Mouse (Mus musculus): ENCODE results near the gene Il21. TPM values are rescaled to one million over a fixed set of nuclear protein-coding genes. Genes with fewer than 3 reads are reported as not detected.

Gene Il21
- total RNA-seq, 2 experiments from 2014 or later: not detected

- DNase-seq: no peak
- intact Hi-C loops (cut with DNase I): no loop called here
- no peak overlapping the region for H3K27ac ChIP-seq
- no peak for TF ChIP-seq CTCF (IDR thresholded peaks at IDR 0.05)
- H3K4me3 ChIP-seq: no peak overlapping the region
Observed at GRCm38 (mm10) chr3:37229082-37229829, 3.2 kb downstream of the Il21 start.

- intact Hi-C loops (cut with DNase I): no loop called here
- DNase-seq: no peak
- no peak overlapping the region for H3K4me3 ChIP-seq
- no peak for TF ChIP-seq CTCF (IDR thresholded peaks at IDR 0.05)
- no peak overlapping the region for H3K27ac ChIP-seq
Observed at GRCm38 (mm10) chr3:37225124-37225523, 7.3 kb downstream of the Il21 start.

- DNase-seq: no peak
- TF ChIP-seq CTCF (IDR thresholded peaks at IDR 0.05): peak; percentile 60
- intact Hi-C loops (cut with DNase I): no loop called here
- H3K4me3 ChIP-seq: no peak overlapping the region
- H3K27ac ChIP-seq: no peak overlapping the region
Observed at GRCm38 (mm10) chr3:37219071-37219470, 13.4 kb downstream of the Il21 start.

- no peak overlapping the region for H3K4me3 ChIP-seq
- intact Hi-C loops (cut with DNase I): loop anchor here (10.0 kb wide), 2 partner anchors 209 to 361 kb away; partner anchors contain the start of gene Spata5
- DNase-seq: no peak
- TF ChIP-seq CTCF (IDR thresholded peaks at IDR 0.05): no peak
- no peak overlapping the region for H3K27ac ChIP-seq
Observed at GRCm38 (mm10) chr3:37205226-37205800, 27.1 kb downstream of the Il21 start.

GRCm38 (mm10) chr3:37204556-37204955 lies 27.9 kb downstream of the Il21 start:
- TF ChIP-seq CTCF (IDR thresholded peaks at IDR 0.05): peak; percentile 60
- peak; percentile 27 for DNase-seq
- intact Hi-C loops (cut with DNase I): loop anchor here (5.0 to 10.0 kb wide), 3 partner anchors 132 to 360 kb away; partner anchors contain the start of gene Spata5
- Histone ChIP-seq H3K4me3 (peak overlapping the region; percentile 74), H3K27ac (peak overlapping the region; percentile 75)

GRCm38 (mm10) chr3:37203984-37204428 lies 28.4 kb downstream of the Il21 start:
- peak; percentile 73 for DNase-seq
- peak; percentile 87 for TF ChIP-seq CTCF (IDR thresholded peaks at IDR 0.05)
- peak overlapping the region; percentile 75 for H3K27ac ChIP-seq
- intact Hi-C loops (cut with DNase I): loop anchor here (5.0 to 10.0 kb wide), 3 partner anchors 132 to 359 kb away; partner anchors contain the start of gene Spata5
- H3K4me3 ChIP-seq: peak overlapping the region; percentile 74

GRCm38 (mm10) chr3:37202856-37203255 lies 29.6 kb downstream of the Il21 start:
- H3K4me3 ChIP-seq: no peak overlapping the region
- H3K27ac ChIP-seq: no peak overlapping the region
- no peak for DNase-seq
- intact Hi-C loops (cut with DNase I): loop anchor here (5.0 to 10.0 kb wide), 3 partner anchors 131 to 358 kb away; partner anchors contain the start of gene Spata5
- no peak for TF ChIP-seq CTCF (IDR thresholded peaks at IDR 0.05)

- H3K4me3 ChIP-seq: no peak overlapping the region
- intact Hi-C loops (cut with DNase I): loop anchor here (5.0 to 10.0 kb wide), 3 partner anchors 129 to 357 kb away; partner anchors contain the start of gene Spata5
- no peak overlapping the region for H3K27ac ChIP-seq
- no peak for TF ChIP-seq CTCF (IDR thresholded peaks at IDR 0.05)
- DNase-seq: no peak
Observed at GRCm38 (mm10) chr3:37201122-37201916, 31.1 kb downstream of the Il21 start.

GRCm38 (mm10) chr3:37198302-37198701 lies 34.1 kb downstream of the Il21 start:
- DNase-seq: no peak
- intact Hi-C loops (cut with DNase I): no loop called here
- no peak for TF ChIP-seq CTCF (IDR thresholded peaks at IDR 0.05)
- Histone ChIP-seq H3K27ac (no peak overlapping the region), H3K4me3 (no peak overlapping the region)

- TF ChIP-seq CTCF (IDR thresholded peaks at IDR 0.05): no peak
- no peak overlapping the region for H3K4me3 ChIP-seq
- no peak for DNase-seq
- intact Hi-C loops (cut with DNase I): no loop called here
- H3K27ac ChIP-seq: no peak overlapping the region
Observed at GRCm38 (mm10) chr3:37191953-37192352, 40.5 kb downstream of the Il21 start.

GRCm38 (mm10) chr3:37185534-37185933 lies 46.9 kb downstream of the Il21 start:
- TF ChIP-seq CTCF (IDR thresholded peaks at IDR 0.05): no peak
- no peak overlapping the region for H3K27ac ChIP-seq
- intact Hi-C loops (cut with DNase I): no loop called here
- no peak for DNase-seq
- H3K4me3 ChIP-seq: no peak overlapping the region

- DNase-seq: peak; percentile 43
- intact Hi-C loops (cut with DNase I): no loop called here
- TF ChIP-seq CTCF (IDR thresholded peaks at IDR 0.05): no peak
- Histone ChIP-seq H3K4me3 (no peak overlapping the region), H3K27ac (no peak overlapping the region)
Observed at GRCm38 (mm10) chr3:37182415-37183269, 49.8 kb downstream of the Il21 start.

All from gastrocnemius, adult 2 months (tissue).